Mouse (Mus musculus) hematopoietic stem cell, adult 5-6 weeks (primary cell): ENCODE results near the gene Cdk14. TPM values are rescaled to one million over a fixed set of nuclear protein-coding genes. Genes with fewer than 3 reads are reported as not detected.

Experiments used
- ATAC-seq, 2 experiments: fragments of 125-278 bp in 1 of 2; replicated peaks in 1 of 2; 2 replicates each; pipeline ENCODE4 v1.8.0; 2016 to 2017; ENCODE audit warnings: inconsistent platforms in 2 of 2, mild to moderate bottlenecking in 2 of 2, moderate number of reproducible peaks in 2 of 2, low read depth in 1 of 2, moderate TSS enrichment in 1 of 2; ENCODE audit not compliant: low FRiP score in 2 of 2, poor library complexity in 2 of 2, severe bottlenecking in 2 of 2, insufficient read depth in 1 of 2, low TSS enrichment in 1 of 2
- total RNA-seq: library from RNA; stranded (forward); fragments of 172-1452, 232-1000 nt; gene quantifications from 2 replicates; pipeline ENCODE4 v1.2.3, GENCODE M21; 2017

Cdk14 gene
- total RNA-seq, 1 experiment from 2014 or later: 14.8 TPM

- no peak for ATAC-seq
Observed at GRCm38 (mm10) chr5:4801096-4801850, 618.8 kb downstream of the Cdk14 start.

- no peak for ATAC-seq
Observed at GRCm38 (mm10) chr5:4791219-4791618, 628.9 kb downstream of the Cdk14 start.

DNA sequence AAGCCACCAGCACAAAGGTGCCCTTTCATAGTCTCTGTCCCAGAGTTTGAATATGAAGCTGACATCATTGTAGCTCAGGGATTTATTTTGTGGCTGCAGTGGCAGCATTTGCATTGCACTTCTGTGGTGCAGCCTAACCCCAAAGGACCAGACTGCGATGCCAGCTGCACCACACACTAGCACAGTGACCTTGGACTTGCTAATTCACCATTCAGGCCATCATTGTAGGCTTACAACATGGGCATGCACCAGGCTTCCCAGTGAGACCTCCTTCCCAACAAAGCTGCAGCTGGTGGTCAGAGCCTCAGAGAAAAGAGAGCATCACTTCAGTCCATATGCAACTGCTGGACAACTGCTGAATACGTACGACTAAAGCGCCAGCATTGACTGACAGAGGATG is 629.8 kb downstream of the Cdk14 start:
- ATAC-seq: no peak

- ATAC-seq: no peak
Observed at GRCm38 (mm10) chr5:4788484-4788883, 631.6 kb downstream of the Cdk14 start.

GRCm38 (mm10) chr5:4786816-4787215 is 633.3 kb downstream of the Cdk14 start:
- ATAC-seq: no peak

- ATAC-seq: no peak
Observed at GRCm38 (mm10) chr5:4778274-4778673, 641.8 kb downstream of the Cdk14 start.

DNA sequence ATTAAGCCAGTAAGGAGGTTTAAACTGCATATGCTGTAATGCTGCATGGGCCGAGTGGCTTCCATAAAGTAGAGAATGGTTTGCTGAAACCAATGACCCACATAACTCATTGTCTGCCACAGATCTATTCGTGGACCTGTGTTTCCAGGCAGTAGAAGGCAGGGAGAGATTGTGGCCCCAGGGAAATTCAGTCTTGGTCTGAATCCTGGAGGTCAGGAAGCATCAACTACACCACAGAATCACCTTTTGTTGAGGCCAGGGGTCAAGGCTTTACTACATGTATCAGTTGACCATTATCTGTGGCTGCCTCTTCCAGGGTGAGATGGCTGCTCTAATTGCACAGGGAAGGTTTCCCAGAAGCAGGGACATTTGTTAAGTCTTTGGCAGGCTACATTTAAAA is 643.6 kb downstream of the Cdk14 start:
- no peak for ATAC-seq

- no peak for ATAC-seq
Observed at GRCm38 (mm10) chr5:4773090-4773772, 646.9 kb downstream of the Cdk14 start.

DNA sequence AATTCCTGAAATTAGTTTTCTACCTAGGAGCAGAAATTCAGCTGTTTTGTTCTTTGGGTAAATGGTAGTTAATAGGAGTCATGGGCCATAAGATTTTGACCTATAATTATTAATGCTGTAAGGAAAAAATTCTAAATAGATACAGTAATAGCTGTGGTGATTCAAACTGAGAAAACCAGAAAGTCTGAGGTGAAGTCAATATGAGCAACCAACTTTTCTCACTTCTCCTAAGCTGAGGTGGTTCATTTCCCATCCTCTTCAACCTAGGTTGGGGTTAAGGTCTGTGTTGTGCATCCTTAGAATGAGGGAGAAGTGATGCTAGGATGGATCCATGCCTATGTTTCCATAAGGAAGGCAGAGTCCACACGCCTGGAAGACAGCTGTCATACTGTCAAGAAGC is 649.5 kb downstream of the Cdk14 start:
- no peak for ATAC-seq

DNA sequence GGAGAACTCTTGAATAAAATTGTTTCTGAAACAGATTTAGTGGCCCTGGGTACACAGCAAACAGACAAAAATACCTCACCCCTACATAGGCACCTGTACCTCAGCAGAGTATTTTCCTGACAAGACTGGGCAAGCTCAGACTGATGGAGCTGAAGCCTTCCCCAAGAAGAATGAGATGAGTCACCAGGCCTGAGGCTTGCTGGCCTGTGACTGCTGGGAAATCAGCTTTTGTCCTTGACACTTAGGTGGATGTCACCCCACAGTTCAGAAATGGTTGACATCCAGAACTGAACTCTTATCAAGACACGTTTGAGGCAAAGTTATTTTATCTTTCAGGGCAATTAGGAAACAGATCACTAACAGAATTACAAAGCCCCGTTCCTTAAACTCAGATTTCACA is 652.2 kb downstream of the Cdk14 start:
- ATAC-seq: no peak

DNA sequence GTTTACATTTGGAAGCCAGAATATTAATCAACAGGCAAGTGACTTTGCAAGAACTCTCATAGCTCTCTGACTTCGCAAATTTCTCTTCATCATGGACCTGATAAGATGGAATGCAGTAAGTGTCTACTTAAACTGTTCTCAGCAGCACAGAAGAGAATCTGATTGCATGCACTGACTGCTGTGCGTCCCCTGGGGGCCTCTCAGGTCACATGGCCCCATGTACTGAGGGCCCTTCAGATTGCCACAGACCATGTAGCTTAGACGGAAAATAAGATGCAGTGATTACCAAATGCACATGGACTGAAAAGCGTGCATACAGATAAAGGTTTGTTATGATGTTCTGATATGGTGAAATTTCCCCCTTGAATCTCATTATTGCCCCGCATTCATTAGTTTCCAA is 653.4 kb downstream of the Cdk14 start:
- ATAC-seq: no peak

DNA sequence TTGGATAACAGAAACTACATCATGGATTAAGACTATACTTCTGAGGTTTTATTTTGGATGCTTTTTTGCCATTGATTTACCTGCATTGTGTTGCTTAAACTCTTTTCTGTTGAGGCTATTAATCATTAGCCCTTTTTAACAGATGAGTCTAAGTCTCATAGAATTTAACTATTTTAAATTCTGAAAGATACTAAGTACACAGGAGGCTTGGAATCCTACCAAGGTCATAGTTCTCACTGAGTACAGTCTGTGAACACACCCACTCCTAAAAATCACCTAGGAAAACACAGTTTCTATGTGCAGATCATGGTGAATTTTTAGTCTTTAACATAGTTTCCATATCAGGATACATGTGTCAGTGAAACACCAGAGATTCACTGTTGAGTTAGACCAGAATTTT is 658.2 kb downstream of the Cdk14 start:
- no peak for ATAC-seq

- no peak for ATAC-seq
Observed at GRCm38 (mm10) chr5:4758331-4759080, 661.6 kb downstream of the Cdk14 start.

DNA sequence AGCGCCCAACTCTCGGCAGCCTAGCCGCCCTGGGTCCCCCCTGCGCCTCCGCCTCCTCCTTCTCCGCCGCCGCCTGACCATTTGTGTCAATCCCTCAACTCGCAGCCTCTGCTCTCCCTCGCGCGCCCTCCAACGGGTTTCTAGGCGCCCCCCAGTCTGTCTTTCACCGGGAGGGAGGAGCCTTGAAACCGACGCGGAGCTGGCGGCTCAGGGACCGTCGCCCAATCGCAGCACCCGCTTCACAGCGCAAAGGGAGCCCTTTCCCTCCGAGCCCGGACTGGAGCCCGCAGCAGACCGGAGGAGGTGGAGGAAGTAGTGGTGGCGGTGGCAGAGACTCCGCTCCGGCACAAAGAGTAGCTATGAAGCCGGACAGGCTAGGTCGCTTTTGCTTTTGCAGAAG is 662.2 kb downstream of the Cdk14 start, which contains the start of gene Fzd1:
TSS of gene Fzd1 (minus strand) at position 134 of the 400 bp plus-strand sequence.
- peak; percentile 91 to 93 for ATAC-seq

DNA sequence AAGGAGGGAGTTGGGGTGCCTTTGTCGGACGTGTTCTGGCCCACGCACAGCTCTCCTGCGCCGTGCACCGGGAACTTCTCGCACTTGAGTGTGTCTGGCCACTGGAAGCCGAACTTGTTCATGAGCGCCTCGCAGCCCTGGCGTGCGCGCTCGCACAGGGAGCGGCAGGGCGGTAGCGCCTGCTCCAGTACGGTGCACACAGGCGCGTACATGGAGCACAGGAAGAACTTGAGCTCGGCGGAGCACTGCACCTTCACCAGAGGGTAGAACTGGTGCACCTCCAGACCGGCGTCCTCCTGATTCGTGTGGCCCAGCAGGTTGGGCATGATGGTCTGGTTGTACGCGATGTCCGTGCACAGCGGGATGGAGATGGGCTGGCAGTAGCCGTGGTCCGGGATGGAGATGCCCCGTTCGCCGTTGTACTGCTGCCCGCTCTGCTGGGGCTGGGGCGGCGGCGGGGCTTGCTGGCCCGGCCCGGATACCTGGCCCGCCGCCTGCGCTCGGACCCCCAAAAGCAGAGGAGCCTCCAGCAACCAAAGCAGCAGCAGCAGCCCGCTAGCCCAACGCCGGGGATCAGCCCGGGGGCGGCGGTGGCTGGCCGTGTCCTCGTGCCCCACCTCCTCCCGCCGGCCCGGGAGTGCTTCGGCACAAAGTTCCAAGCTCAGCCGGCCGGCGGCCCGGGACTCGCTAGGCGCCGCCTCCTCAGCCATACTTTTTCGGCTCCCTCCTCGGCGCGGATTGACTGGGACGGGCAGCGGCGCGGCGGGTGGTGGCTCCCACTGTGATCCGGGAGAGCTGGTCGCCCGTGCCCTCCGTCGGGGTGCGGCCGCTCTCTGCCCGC is 663.0 kb downstream of the Cdk14 start:
- peak; percentile 15 to 30; a peak in 1 of 4 replicates for ATAC-seq

DNA sequence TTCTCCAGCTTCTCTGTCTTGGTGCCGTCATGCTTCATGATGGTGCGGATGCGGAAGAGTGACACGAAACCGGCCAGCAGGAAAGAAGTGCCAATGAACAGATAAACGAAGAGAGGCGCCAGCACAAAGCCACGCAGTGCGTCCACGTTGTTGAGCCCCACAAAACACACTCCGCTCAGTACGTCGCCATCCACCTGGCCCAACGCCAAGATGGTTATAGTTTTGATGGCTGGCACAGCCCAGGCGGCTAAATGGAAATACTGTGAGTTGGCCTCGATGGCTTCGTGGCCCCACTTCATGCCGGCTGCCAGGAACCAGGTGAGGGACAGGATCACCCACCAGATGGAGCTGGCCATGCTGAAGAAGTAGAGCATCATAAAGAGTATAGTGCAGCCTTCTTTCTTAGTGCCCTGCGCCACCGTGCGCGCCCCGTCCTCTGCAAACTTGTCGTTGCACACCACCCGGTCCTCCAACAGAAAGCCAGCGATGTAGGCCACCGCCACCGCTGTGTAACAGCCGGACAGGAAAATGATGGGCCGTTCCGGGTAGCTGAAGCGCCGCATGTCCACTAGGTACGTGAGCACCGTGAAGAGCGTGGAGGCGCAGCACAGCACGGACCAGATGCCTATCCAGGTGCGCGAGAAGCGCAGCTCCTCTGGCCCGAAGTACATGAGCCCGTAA is 664.0 kb downstream of the Cdk14 start:
- peak in 1 of 2 experiments; percentile 19; a peak in 2 of 4 replicates for ATAC-seq

- no peak for ATAC-seq
Observed at GRCm38 (mm10) chr5:4755326-4755725, 664.8 kb downstream of the Cdk14 start.
